Mouse (Mus musculus): ENCODE measurements around the gene Gnao1. TPM values are rescaled to one million over a fixed set of nuclear protein-coding genes. Genes with fewer than 3 reads are reported as not detected.

The Gnao1 gene
- polyA plus RNA-seq, 1 experiment from 2014 or later: 1.2 TPM

DNA sequence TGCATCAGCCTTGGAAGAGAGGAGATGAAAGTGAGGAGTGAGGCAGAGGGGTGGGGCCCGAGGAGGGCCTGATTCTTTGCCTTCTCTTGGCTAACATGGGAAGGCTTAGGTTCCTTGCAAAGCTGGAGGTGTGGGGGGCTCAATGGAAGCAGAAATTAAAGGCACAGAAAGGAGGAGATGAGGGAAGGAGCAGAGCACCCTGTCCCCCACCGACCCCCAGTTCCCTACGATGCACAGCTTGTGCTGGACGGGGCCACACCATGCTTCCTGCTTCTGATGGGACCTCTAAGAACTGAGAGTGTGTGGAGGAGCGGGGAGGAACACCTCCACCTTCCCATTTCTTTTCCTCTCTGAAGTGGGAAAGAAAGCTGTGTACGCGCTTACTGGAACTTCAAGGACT, 11.6 kb downstream of the Gnao1 start:
- 94% methylated on average over 7 of the region's 7 CpGs for WGBS
- H3K4me3 ChIP-seq: no peak overlapping the region
- no peaks in the 10 kb centered on the region for H3K27me3 ChIP-seq (ENCODE audit: low read depth, poor library complexity, severe bottlenecking)
- H3K36me3 ChIP-seq: no peaks in the 10 kb centered on the region
- H3K9me3 ChIP-seq (replicated peaks): no peaks in the 10 kb centered on the region
- peaks cover 10% of the 10 kb centered on the region for H3K4me1 ChIP-seq
- no peak overlapping the region for H3K27ac ChIP-seq
- DNase-seq (ENCODE audit: low spot score): no peak

DNA sequence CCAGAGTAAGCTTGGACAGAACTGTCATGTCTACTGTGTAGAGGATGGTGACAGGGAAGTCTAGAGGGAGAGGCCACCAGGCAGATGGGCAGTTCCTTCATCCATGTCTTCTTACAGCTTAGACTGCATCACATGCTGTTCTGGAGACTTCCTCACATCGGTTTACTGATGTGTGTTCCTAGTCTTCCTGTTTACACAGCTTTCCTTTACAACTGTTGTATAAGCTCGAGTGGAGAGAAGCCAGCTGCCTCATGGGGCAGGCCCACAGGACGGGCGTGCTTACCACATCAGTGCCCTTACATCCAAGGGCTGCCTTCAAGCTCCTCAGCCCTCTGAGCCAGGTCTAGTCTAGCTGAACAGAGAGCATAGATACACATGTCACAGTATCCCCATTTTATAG, 15.6 kb downstream of the Gnao1 start:
- Histone ChIP-seq H3K4me3 (no peak overlapping the region), H3K27ac (no peak overlapping the region), H3K4me1 (peaks cover 5% of the 10 kb centered on the region), H3K9me3 (replicated peaks) (no peaks in the 10 kb centered on the region), H3K36me3 (no peaks in the 10 kb centered on the region), H3K27me3 (ENCODE audit: low read depth, poor library complexity, severe bottlenecking) (no peaks in the 10 kb centered on the region)
- no peak for DNase-seq (ENCODE audit: low spot score)
- 68% methylated on average over 4 of the region's 4 CpGs for WGBS

DNA sequence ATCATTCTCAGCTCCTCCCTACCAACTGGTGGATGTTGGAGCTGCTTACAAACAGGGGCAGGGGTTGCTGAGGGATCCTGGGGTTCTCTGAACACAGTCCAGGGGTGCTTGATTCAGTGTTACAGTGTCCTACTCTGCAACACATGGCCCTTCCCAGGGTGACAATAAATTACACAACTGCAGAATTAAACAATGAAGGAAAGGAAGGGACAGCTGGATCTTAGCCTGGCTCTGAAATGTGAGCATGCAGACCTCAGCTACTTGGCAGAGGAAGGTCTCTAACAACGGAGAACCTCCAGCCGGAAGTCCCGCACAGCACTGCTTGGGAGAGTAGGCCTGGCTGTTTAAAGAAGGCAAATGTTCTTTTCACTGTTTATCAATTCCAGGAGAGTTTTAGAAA, 20.9 kb downstream of the Gnao1 start:
- WGBS: 83% methylated on average over 3 of the region's 3 CpGs
- Histone ChIP-seq H3K4me1 (peaks cover 4% of the 10 kb centered on the region; the same call in 1 of the 2 replicates), H3K27me3 (ENCODE audit: low read depth, poor library complexity, severe bottlenecking) (0 out of 2 replicates have a peak, but pooled peaks cover 3% of the 10 kb centered on the region), H3K4me3 (no peak overlapping the region), H3K27ac (no peak overlapping the region), H3K9me3 (replicated peaks) (no peaks in the 10 kb centered on the region), H3K36me3 (no peaks in the 10 kb centered on the region)
- no peak for DNase-seq (ENCODE audit: low spot score)

DNA sequence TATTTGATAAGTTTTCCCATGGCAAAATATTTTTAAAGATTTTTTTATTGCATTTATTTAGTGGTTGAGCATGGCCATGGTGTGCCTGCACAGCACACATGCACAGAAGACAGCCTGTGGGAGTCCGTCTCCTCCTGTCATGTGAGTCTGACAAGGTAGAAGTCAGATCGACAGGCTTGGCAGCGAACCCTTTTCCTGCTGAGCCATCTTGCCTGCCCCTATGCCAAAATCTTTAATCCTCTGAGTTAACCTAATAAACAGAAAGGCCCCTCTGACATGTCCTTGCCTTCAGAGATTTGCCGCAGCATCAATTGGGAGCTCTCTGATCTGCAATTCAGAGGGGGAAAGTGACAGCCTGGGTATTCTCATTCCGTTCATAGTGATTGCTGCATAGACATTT, 26.0 kb downstream of the Gnao1 start:
- Histone ChIP-seq H3K27me3 (ENCODE audit: low read depth, poor library complexity, severe bottlenecking) (0 out of 2 replicates have a peak, but pooled peaks cover 3% of the 10 kb centered on the region), H3K4me1 (peaks cover 18% of the 10 kb centered on the region), H3K27ac (no peak overlapping the region), H3K4me3 (no peak overlapping the region), H3K36me3 (no peaks in the 10 kb centered on the region), H3K9me3 (replicated peaks) (no peaks in the 10 kb centered on the region)
- WGBS: 77% methylated on average over 5 of the region's 5 CpGs
- no peak for DNase-seq (ENCODE audit: low spot score)

DNA sequence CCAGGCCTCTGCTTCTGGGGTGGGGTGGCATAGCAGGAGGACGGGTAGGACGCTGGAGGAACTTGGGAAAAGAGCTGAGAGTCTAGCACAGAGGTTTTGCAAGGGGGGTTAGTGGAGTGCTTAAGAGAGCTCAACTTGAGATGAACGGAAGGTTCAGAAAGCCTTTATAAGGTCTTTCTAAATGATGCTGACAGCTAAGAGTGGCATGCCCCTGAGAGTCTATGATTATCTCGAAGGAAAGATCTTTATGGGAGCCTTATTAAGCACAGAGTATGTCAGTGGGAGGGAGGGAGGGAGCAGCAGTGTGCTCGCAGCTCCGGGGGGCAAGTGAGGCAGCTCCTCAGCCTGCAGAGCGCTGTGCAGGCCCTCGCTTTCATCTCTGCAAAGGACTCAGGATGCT, 29.3 kb downstream of the Gnao1 start:
- Histone ChIP-seq H3K36me3 (no peaks in the 10 kb centered on the region), H3K27ac (no peak overlapping the region), H3K9me3 (replicated peaks) (no peaks in the 10 kb centered on the region), H3K27me3 (ENCODE audit: low read depth, poor library complexity, severe bottlenecking) (no peaks in the 10 kb centered on the region), H3K4me1 (peaks cover 24% of the 10 kb centered on the region), H3K4me3 (no peak overlapping the region)
- 22% methylated on average over 8 of the region's 8 CpGs for WGBS
- DNase-seq (ENCODE audit: low spot score): no peak

DNA sequence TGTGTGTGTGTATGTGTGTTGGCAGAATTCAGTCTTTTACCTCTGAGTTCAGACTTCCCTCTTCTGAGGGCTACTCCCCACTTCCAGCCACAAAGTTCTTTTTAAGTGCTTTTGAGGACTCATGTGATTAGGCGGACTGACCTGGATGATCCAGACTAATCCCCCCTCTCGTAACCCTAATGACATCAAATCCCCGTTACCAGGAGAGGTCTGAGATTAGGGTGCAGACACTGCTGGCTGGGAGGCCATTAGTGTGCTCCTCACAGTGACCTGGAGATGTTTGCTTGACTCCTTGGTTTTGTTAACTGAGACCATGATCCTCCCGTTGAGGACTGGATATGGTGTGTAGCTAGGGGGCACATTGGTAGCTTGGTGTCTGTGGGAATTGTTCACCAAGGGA, 30.7 kb downstream of the Gnao1 start:
- Histone ChIP-seq H3K27me3 (ENCODE audit: low read depth, poor library complexity, severe bottlenecking) (no peaks in the 10 kb centered on the region), H3K4me1 (peaks cover 28% of the 10 kb centered on the region), H3K4me3 (no peak overlapping the region), H3K27ac (no peak overlapping the region), H3K9me3 (replicated peaks) (no peaks in the 10 kb centered on the region), H3K36me3 (no peaks in the 10 kb centered on the region)
- DNase-seq (ENCODE audit: low spot score): no peak
- 59% methylated on average over 4 of the region's 4 CpGs for WGBS

DNA sequence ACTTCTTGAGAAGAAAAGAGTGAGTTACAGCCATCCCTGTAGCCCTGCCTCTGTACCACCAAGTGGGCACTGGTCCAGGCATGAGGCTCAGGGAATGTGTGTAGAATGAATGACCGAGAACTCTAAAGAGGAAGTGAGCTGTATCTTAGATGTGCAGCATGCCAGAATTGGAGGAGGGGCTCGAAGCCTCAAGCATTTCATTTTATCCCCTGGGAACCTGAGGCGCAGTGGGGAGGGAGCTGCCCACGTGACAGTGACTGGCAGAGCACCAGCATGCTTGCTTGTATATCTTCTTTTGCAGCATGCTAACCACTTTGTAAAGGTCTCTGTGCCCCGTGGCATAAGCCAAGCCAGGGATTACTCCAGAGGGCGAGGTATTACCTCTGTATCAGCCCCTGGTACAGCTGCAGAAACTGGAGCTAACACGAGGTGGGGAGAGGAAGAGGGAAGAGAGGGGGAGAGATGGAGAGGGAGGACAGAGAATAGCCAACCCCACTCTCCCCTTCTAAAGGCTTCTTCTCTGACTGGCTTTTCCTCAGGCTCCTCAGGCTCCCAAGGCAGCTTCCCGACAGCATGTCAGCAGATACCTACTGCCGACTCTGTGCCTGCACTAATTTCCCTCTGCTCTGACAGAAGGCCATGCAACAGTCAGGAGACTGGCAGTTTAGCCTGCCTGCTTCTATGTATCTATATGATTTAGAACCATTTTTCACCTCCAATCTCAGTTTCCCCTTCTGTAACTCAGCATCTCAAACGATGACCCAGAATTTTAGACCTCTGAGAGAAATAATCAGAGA, 31.4 kb downstream of the Gnao1 start:
- no peaks in the 10 kb centered on the region for H3K36me3 ChIP-seq
- no peak for DNase-seq (ENCODE audit: low spot score)
- H3K27ac ChIP-seq: no peak overlapping the region
- H3K9me3 ChIP-seq (replicated peaks): no peaks in the 10 kb centered on the region
- peaks cover 28% of the 10 kb centered on the region for H3K4me1 ChIP-seq
- 67% methylated on average over 10 of the region's 10 CpGs for WGBS
- H3K4me3 ChIP-seq: no peak overlapping the region
- H3K27me3 ChIP-seq (ENCODE audit: low read depth, poor library complexity, severe bottlenecking): no peaks in the 10 kb centered on the region

DNA sequence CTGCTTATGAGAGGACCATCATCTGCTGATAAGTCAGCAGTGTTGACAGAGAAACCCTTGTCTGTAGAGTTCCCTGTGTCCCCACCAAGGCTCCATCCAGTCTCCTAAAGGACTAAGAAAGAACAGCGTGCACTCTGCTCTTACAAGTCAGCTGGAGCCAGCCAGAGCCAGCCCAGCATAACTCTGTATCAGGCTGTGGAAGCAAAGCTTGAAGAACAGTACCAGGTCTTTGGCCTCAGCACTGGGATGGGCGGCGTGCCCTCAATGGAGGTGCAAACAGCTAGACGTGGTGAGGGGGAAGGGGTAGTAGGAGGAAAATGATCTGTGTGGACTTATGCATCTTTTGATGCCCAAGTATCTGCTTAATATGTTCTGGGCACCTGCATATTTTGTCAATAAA, 32.8 kb downstream of the Gnao1 start:
- Histone ChIP-seq H3K36me3 (no peaks in the 10 kb centered on the region), H3K4me3 (no peak overlapping the region), H3K27ac (no peak overlapping the region), H3K9me3 (replicated peaks) (no peaks in the 10 kb centered on the region), H3K27me3 (ENCODE audit: low read depth, poor library complexity, severe bottlenecking) (no peaks in the 10 kb centered on the region), H3K4me1 (peaks cover 28% of the 10 kb centered on the region)
- 93% methylated on average over 4 of the region's 4 CpGs for WGBS
- no peak for DNase-seq (ENCODE audit: low spot score)

DNA sequence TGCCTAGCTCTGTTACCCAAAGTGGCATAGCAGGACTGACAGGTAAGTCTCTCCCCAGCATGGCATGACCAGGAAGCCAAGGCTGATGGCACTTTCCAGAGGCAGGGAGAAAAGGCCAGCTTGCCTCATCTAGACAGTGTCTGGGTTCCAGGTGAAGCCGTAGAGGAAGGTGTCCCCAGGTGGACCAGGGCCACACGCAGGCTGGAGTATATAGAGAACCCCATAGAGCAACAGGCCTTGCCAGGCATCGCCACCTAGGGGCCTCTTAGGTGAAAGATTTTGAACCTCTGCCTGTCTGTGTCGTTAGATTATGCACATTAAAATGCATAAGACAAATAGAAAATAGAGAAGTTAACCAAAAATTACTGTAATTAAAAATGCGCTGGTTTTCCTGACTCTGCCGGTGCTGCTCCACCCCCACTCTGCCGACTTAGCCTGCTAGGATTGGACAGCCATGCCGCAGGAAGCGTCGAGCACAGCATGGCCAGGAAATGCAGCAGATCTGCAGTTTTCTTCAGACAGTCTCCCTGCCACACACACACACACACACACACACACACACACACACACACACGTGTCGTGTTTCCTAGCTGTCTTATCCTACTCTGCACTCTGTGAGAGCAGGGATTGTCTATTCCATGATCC, 34.2 kb downstream of the Gnao1 start:
- peaks cover 15% of the 10 kb centered on the region for H3K4me1 ChIP-seq
- DNase-seq (ENCODE audit: low spot score): no peak
- 55% methylated on average over 12 of the region's 12 CpGs for WGBS
- H3K27ac ChIP-seq: no peak overlapping the region
- H3K36me3 ChIP-seq: no peaks in the 10 kb centered on the region
- no peaks in the 10 kb centered on the region for H3K9me3 ChIP-seq (replicated peaks)
- no peaks in the 10 kb centered on the region for H3K27me3 ChIP-seq (ENCODE audit: low read depth, poor library complexity, severe bottlenecking)
- no peak overlapping the region for H3K4me3 ChIP-seq

DNA sequence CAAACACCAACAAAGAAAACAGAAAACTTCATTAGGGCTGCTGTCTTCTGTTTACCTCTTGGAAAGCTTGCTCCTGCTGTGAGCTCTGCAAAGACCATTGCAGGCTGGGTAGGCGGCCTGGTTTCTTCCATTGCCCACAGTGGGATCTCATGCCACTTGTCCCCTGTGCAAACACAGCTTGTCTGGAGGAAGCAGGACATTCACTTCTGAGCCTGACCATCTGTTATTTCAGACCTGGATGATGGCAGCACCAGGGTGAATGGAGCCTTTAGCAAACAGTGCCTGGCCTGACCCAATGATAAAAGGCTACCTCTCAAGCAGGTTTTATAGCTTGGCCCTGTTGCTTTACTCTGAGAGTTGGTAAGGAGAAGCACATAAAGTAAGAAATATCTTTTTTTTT, 35.4 kb downstream of the Gnao1 start:
- no peak overlapping the region for H3K27ac ChIP-seq

DNA sequence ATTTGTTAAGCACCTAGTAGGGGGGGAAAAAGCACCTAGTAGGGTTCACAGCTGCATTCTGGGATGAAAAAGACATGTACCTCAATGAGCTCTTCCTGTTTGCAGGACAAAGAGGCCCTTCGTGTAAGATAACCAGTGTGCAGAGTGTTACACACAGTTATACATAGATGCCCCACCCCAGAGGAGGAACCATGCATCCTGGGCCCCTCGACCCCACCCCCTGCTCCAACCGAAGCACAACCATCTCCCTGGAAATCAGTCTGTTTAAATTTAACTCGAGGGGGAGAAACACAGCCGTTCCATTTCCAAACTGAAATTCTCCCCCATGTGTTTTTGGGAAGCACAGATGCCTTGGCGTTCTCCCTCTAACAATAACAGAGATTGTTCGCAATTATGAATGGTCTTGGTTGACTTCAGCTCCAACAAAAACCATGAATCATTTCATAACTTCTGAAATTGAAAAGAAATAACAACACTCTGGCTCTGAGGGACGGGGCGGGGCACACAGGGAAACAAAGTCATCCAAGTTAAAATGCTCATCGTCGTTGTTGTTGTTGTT, 42.4 kb downstream of the Gnao1 start:
- Histone ChIP-seq H3K4me3 (no peak overlapping the region), H3K36me3 (no peaks in the 10 kb centered on the region), H3K27ac (no peak overlapping the region), H3K4me1 (no peaks in the 10 kb centered on the region), H3K27me3 (ENCODE audit: low read depth, poor library complexity, severe bottlenecking) (no peaks in the 10 kb centered on the region), H3K9me3 (replicated peaks) (no peaks in the 10 kb centered on the region)
- no peak for DNase-seq (ENCODE audit: low spot score)
- 87% methylated on average over 11 of the region's 11 CpGs for WGBS

More for the DNA sequence above, 35.4 kb downstream of the Gnao1 start:
- DNase-seq (ENCODE audit: low spot score): no peak
- Histone ChIP-seq H3K36me3 (no peaks in the 10 kb centered on the region), H3K4me1 (peaks cover 11% of the 10 kb centered on the region; the same call in 1 of the 2 replicates), H3K9me3 (replicated peaks) (no peaks in the 10 kb centered on the region), H3K4me3 (no peak overlapping the region), H3K27me3 (ENCODE audit: low read depth, poor library complexity, severe bottlenecking) (no peaks in the 10 kb centered on the region)
- WGBS: 74% methylated on average over 1 of the region's 1 CpGs

DNA sequence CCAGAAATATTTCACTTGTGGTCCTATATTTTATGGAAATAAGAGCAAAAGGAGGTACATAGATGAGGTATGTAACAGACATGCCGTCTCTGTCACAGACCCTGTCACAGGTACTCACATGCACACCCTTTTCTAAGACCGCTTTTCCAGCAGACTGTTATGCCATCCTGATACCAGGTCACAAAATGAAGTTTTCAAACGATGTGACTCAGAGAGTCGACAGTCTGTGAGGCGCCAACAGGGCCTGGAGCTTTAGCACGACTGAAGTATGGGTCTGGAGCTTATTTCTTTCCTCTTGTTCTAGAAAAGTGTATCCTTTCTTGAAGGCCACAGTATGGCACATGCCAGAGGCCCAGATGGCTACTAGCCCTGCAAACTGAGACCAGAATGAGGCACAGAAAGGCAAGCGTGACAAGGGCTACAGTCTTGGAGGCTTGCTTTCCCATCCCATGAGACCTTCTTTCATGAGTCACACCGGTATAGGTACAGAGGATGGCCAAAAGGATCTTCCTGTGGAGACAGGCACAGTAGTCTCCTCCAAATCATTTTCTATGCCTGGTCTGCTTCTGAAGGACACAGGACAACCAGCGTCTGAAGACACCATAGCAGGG, 43.2 kb downstream of the Gnao1 start:
- H3K9me3 ChIP-seq (replicated peaks): no peaks in the 10 kb centered on the region
- 86% methylated on average over 9 of the region's 9 CpGs for WGBS

DNA sequence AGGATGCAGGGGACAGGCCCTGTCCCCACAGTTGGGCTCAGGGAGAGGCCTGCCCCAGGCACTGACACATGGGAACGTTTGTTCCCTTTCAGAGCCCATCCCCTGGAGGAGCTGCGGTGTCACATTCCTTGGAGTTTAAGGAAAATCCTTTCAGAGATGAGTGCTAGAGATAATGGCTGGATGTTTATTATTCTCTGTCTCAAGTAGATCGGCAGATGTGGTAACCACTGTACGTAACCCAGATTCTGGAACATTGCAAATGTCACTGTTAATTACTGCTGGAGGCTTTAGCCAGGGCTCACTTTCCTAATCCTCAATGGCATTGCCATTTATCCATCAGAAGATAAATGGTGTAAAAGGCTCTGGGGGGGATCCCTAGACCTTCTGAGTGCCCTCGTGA, 44.9 kb downstream of the Gnao1 start:
- no peak overlapping the region for H3K27ac ChIP-seq
- no peaks in the 10 kb centered on the region for H3K27me3 ChIP-seq (ENCODE audit: low read depth, poor library complexity, severe bottlenecking)
- H3K4me3 ChIP-seq: no peak overlapping the region
- no peak for DNase-seq (ENCODE audit: low spot score)
- H3K36me3 ChIP-seq: no peaks in the 10 kb centered on the region
- no peaks in the 10 kb centered on the region for H3K4me1 ChIP-seq
- no peaks in the 10 kb centered on the region for H3K9me3 ChIP-seq (replicated peaks)
- 27% methylated on average over 5 of the region's 5 CpGs for WGBS

More for the DNA sequence above, 43.2 kb downstream of the Gnao1 start:
- H3K27ac ChIP-seq: no peak overlapping the region
- no peak overlapping the region for H3K4me3 ChIP-seq
- no peaks in the 10 kb centered on the region for H3K4me1 ChIP-seq
- no peak for DNase-seq (ENCODE audit: low spot score)
- no peaks in the 10 kb centered on the region for H3K36me3 ChIP-seq
- H3K27me3 ChIP-seq (ENCODE audit: low read depth, poor library complexity, severe bottlenecking): no peaks in the 10 kb centered on the region
